Mouse (Mus musculus): Measurements from ENCODE around the gene Ankrd44. TPM values are rescaled to one million over a fixed set of nuclear protein-coding genes. Genes with fewer than 3 reads are reported as not detected.

The Ankrd44 gene
- polyA plus RNA-seq, 1 experiment from 2014 or later: 4.3 TPM

DNA sequence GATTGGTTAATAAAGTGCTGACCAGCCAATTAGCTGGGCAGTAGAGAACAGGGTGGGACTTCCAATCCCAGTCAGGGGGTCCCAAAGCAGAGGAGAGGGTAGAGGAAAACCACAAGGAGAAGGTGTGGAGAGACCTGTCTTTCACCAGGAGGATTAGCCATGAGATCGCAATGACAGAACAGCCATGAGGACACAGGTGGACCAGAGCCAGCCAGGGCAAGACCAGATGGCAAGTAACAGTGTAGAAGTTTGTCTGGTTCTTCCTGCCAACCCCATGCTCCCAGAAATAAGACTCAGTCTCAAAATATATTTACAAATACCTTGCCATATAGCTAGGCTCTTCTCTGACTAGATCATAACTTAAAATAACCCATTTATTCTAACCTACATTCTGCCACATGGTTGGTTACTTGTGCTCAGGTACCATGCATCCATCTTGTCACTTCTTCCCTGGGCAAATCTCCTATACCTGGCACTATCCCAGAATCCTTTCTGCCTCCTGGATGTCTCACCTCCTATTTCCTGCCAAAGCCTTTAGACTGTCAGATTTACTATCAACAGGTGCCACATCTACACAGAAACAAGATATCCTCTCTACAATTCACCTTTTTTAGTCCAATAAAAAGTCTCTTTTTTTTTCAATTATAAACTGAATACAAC lies 6.4 kb upstream of the Ankrd44 start:
- H3K4me3 ChIP-seq (replicated peaks; ENCODE audit: low read depth, low read length): no peak overlapping the region
- H3K27ac ChIP-seq: no peak overlapping the region
- no peak for ATAC-seq (replicated peaks; ENCODE audit: low FRiP score, low read depth)
- H3K9me3 ChIP-seq (replicated peaks; ENCODE audit: low read length): no peaks in the 10 kb centered on the region
- H3K4me2 ChIP-seq (ENCODE audit: low read length): no peak overlapping the region
- no peak for DNase-seq (ENCODE audit: low spot score)
- no peaks in the 10 kb centered on the region for H3K4me1 ChIP-seq (replicated peaks; ENCODE audit: insufficient read depth, low read length)
- H3K9ac ChIP-seq (ENCODE audit: low read depth, low read length): no peak overlapping the region
- no peaks in the 10 kb centered on the region for H3K36me3 ChIP-seq (ENCODE audit: insufficient read depth, low read length)
- no peaks in the 10 kb centered on the region for H3K27me3 ChIP-seq (ENCODE audit: insufficient read depth, low read length)
- WGBS: 91% methylated on average over 1 of the region's 1 CpGs
- TF ChIP-seq CTCF (IDR thresholded peaks at IDR 0.05; ENCODE audit: low read depth): no peak

DNA sequence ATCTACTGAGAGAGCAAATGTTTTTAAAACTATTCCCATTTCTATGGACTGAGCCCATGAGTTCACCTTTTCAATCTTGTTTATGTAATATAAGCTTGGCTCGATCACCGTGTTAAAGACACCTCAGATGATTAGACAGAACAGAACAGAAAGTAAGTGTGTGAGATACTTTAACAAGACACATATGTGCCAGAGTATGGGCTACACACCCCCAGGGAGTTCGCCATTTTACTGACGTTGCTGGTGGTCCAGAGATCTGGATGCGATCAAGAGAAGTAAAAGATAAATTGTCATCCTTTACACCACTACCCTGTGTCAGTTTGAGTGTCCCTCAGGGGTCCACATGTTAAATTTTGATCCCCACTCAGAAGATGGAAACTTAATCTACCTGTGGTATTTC lies 5.0 kb upstream of the Ankrd44 start:
- DNase-seq (ENCODE audit: low spot score) (no peak), ATAC-seq (replicated peaks; ENCODE audit: low FRiP score, low read depth) (no peak)
- H3K4me2 ChIP-seq (ENCODE audit: low read length): no peak overlapping the region
- H3K4me1 ChIP-seq (replicated peaks; ENCODE audit: insufficient read depth, low read length): no peaks in the 10 kb centered on the region; the same call in 1 of the 2 replicates
- WGBS: 82% methylated on average over 5 of the region's 5 CpGs
- no peaks in the 10 kb centered on the region for H3K36me3 ChIP-seq (ENCODE audit: insufficient read depth, low read length)
- no peak overlapping the region for H3K4me3 ChIP-seq (replicated peaks; ENCODE audit: low read depth, low read length)
- no peak overlapping the region for H3K27ac ChIP-seq
- no peak for TF ChIP-seq CTCF (IDR thresholded peaks at IDR 0.05; ENCODE audit: low read depth)
- H3K9me3 ChIP-seq (replicated peaks; ENCODE audit: low read length): no peaks in the 10 kb centered on the region
- no peak overlapping the region for H3K9ac ChIP-seq (ENCODE audit: low read depth, low read length)
- H3K27me3 ChIP-seq (ENCODE audit: insufficient read depth, low read length): no peaks in the 10 kb centered on the region

DNA sequence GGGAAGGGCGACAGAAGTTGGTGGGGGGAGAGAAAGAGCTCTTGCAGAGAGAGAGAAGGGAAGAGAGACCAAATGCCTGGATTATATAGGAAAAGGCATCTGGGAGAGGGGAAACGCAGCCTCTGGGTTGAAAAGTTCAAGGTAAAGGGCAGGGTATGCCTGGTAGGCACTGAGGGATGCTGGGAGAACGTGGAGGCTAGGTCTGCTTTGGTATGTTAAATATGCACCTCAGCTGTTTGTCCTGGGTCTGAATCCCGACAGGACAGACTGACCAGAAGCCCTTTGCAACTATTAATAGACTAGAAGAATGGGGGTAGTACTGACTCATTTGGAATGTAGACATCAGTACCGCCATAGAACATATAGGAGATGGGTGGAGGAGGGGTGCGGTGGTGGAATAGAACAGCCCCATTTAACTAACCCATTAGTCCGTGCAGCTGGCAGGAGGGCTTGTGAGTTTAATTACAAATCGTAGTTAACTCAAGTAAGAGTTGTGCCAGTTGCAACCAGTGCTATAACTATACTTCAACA lies 4.5 kb upstream of the Ankrd44 start:
- Histone ChIP-seq H3K9me3 (replicated peaks; ENCODE audit: low read length) (no peaks in the 10 kb centered on the region), H3K4me3 (replicated peaks; ENCODE audit: low read depth, low read length) (no peak overlapping the region), H3K4me2 (ENCODE audit: low read length) (no peak overlapping the region), H3K36me3 (ENCODE audit: insufficient read depth, low read length) (no peaks in the 10 kb centered on the region), H3K4me1 (replicated peaks; ENCODE audit: insufficient read depth, low read length) (no peaks in the 10 kb centered on the region; the same call in 1 of the 2 replicates), H3K27ac (no peak overlapping the region), H3K27me3 (ENCODE audit: insufficient read depth, low read length) (no peaks in the 10 kb centered on the region), H3K9ac (ENCODE audit: low read depth, low read length) (no peak overlapping the region)
- WGBS: 49% methylated on average over 8 of the region's 8 CpGs
- ATAC-seq (replicated peaks; ENCODE audit: low FRiP score, low read depth) (no peak), DNase-seq (ENCODE audit: low spot score) (no peak)
- no peak for TF ChIP-seq CTCF (IDR thresholded peaks at IDR 0.05; ENCODE audit: low read depth)

DNA sequence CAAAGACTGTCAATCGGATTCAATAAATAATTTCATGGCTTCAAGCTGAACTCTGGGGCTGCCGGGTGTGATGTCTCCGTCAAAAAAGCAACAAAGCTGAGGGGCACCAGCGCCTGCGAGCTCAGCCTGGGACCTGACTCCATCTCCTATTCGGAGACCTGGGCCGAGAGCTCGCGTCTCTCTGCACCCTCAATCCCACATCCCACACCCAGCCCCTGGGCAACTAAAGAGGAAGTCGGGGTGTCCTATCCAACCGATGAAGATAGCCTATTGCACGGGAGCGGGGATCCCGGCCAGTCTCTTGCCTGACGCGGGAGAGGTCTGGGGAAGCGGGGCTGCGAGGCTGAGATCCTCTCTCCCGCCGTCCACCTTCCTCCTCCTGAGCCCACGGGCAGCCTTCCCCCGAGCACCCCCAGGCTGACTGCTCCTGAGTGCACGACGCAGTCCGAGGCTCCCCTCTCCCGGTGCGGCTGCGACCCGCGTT lies 694 bp downstream of the Ankrd44 start:
- WGBS: under 1% methylated on average over 30 of the region's 30 CpGs
- no peak for TF ChIP-seq CTCF (IDR thresholded peaks at IDR 0.05; ENCODE audit: low read depth)
- DNase-seq (ENCODE audit: low spot score) (no peak), ATAC-seq (replicated peaks; ENCODE audit: low FRiP score, low read depth) (peak; percentile 1; the same call in 1 of the 2 replicates)
- H3K27me3 ChIP-seq (ENCODE audit: insufficient read depth, low read length): no peaks in the 10 kb centered on the region
- no peaks in the 10 kb centered on the region; the same call in 1 of the 2 replicates for H3K4me1 ChIP-seq (replicated peaks; ENCODE audit: insufficient read depth, low read length)
- H3K27ac ChIP-seq: peak overlapping the region; percentile 76
- H3K9me3 ChIP-seq (replicated peaks; ENCODE audit: low read length): no peaks in the 10 kb centered on the region
- no peaks in the 10 kb centered on the region for H3K36me3 ChIP-seq (ENCODE audit: insufficient read depth, low read length)
- H3K4me3 ChIP-seq (replicated peaks; ENCODE audit: low read depth, low read length): peak overlapping the region; percentile 90
- peak overlapping the region; percentile 80 for H3K4me2 ChIP-seq (ENCODE audit: low read length)
- H3K9ac ChIP-seq (ENCODE audit: low read depth, low read length): peak overlapping the region; percentile 86

- Histone ChIP-seq H3K4me3 (replicated peaks; ENCODE audit: low read depth, low read length) (peak overlapping the region; percentile 90; the same call in 1 of the 2 replicates), H3K4me1 (replicated peaks; ENCODE audit: insufficient read depth, low read length) (no peaks in the 10 kb centered on the region; the same call in 1 of the 2 replicates), H3K9me3 (replicated peaks; ENCODE audit: low read length) (no peaks in the 10 kb centered on the region), H3K27ac (no peak overlapping the region), H3K36me3 (ENCODE audit: insufficient read depth, low read length) (no peaks in the 10 kb centered on the region), H3K27me3 (ENCODE audit: insufficient read depth, low read length) (no peaks in the 10 kb centered on the region), H3K4me2 (ENCODE audit: low read length) (peak overlapping the region; percentile 80), H3K9ac (ENCODE audit: low read depth, low read length) (no peak overlapping the region)
- no peak for TF ChIP-seq CTCF (IDR thresholded peaks at IDR 0.05; ENCODE audit: low read depth)
- 61% methylated on average over 7 of the region's 7 CpGs for WGBS
- no peak for ATAC-seq (replicated peaks; ENCODE audit: low FRiP score, low read depth)
- no peak for DNase-seq (ENCODE audit: low spot score)
These were observed 1.4 kb downstream of the Ankrd44 start for GRCm38 (mm10) chr1:54924760-54925159.

GRCm38 (mm10) chr1:54924309-54924685 lies 1.9 kb downstream of the Ankrd44 start:
- H3K27me3 ChIP-seq (ENCODE audit: insufficient read depth, low read length): no peaks in the 10 kb centered on the region
- no peak overlapping the region for H3K9ac ChIP-seq (ENCODE audit: low read depth, low read length)
- H3K9me3 ChIP-seq (replicated peaks; ENCODE audit: low read length): no peaks in the 10 kb centered on the region
- 89% methylated on average over 4 of the region's 4 CpGs for WGBS
- no peaks in the 10 kb centered on the region; the same call in 1 of the 2 replicates for H3K4me1 ChIP-seq (replicated peaks; ENCODE audit: insufficient read depth, low read length)
- no peak for TF ChIP-seq CTCF (IDR thresholded peaks at IDR 0.05; ENCODE audit: low read depth)
- H3K27ac ChIP-seq: no peak overlapping the region
- ATAC-seq (replicated peaks; ENCODE audit: low FRiP score, low read depth): no peak
- H3K4me3 ChIP-seq (replicated peaks; ENCODE audit: low read depth, low read length): no peak overlapping the region
- H3K4me2 ChIP-seq (ENCODE audit: low read length): no peak overlapping the region
- no peaks in the 10 kb centered on the region for H3K36me3 ChIP-seq (ENCODE audit: insufficient read depth, low read length)
- no peak for DNase-seq (ENCODE audit: low spot score)
